ENCODE assay signal across 9 mouse cellular contexts in the genomic region with DNA sequence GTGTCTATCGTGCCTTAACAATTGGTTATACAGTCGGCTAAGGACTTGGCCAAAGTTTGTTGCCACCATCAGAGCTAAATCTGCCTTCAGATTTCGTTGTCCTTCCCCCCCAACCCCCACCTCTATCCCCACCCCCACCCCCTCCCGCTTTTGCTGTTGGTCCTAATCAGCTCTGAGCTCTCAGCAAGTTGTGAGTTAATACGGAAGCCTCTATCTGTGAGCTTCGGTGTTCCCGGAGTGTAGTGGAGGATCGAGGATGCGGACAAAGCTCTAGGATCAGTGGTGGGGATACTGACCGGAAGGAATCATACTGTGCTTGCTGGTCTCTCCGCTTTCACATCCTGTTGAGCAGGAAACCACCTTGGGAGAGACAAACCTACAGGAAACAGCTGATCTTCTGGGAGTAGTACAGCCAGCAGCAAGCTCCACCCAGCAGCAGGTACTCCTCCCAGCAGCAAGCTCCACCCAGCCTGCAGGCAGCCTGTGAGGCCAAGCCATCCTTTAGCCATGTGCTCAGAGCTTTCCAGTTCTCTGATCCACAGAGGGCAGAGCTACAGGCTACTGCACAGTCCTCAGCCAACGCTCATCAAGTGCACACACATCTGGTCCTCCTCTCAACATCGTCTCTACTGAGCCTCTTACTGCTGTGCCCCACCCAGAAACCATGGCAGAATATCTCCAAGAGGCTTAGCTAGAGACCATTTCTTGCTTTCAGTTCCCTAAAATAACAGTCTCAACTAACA. TPM values are rescaled to one million over a fixed set of nuclear protein-coding genes. Genes with fewer than 3 reads are reported as not detected.
DNase-seq lines count a peak whose midpoint lies in the region; ATAC-seq lines count a peak whose summit lies in the region.
"Had no signal": no experiment of that assay in that cellular context is flagged by ENCODE, and none has a peak within 500 bp of the region (broad histone marks: within the 10 kb centered on the region; RNA-seq: fewer than 3 reads in every experiment).

No protein-coding gene starts in this region.

- no peak overlapping the region for H3K4me2 ChIP-seq in limb, embryonic 15.5 days
- H3K4me2 ChIP-seq in hindbrain, embryonic 11.5 days (replicated peaks; ENCODE audit: low read depth, low read length): no peak overlapping the region
- H3K4me2 ChIP-seq: hindbrain, embryonic 15.5 days had no signal

- H3K9ac ChIP-seq in limb, embryonic 15.5 days: no peak overlapping the region
- H3K9ac ChIP-seq in hindbrain, embryonic 11.5 days (ENCODE audit: low read depth, low read length): no peak overlapping the region
- H3K9ac ChIP-seq: hindbrain, embryonic 15.5 days had no signal

- H3K9me3 ChIP-seq in limb, embryonic 15.5 days: no peaks in the 10 kb centered on the region
- no peaks in the 10 kb centered on the region for H3K9me3 ChIP-seq in hindbrain, embryonic 11.5 days (ENCODE audit: control insufficient read depth, low read length)
- H3K9me3 ChIP-seq: hindbrain, embryonic 15.5 days had no signal

- H3K27ac ChIP-seq in limb, embryonic 15.5 days: no peak overlapping the region
- H3K27ac ChIP-seq in hindbrain, embryonic 11.5 days (ENCODE audit: low read depth, low read length): no peak overlapping the region
- H3K27ac ChIP-seq: hindbrain, embryonic 15.5 days had no signal

- H3K4me1 ChIP-seq in limb, embryonic 15.5 days: no peaks in the 10 kb centered on the region
- H3K4me1 ChIP-seq in hindbrain, embryonic 11.5 days (replicated peaks; ENCODE audit: control insufficient read depth, insufficient read depth, low read length): no peaks in the 10 kb centered on the region
- H3K4me1 ChIP-seq: hindbrain, embryonic 15.5 days had no signal

- no peaks in the 10 kb centered on the region for H3K36me3 ChIP-seq in limb, embryonic 15.5 days
- no peaks in the 10 kb centered on the region for H3K36me3 ChIP-seq in hindbrain, embryonic 11.5 days (ENCODE audit: control insufficient read depth, insufficient read depth, low read length)
- H3K36me3 ChIP-seq: hindbrain, embryonic 15.5 days had no signal

- peak; percentile 33 to 37 for DNase-seq in CD8-positive naive resting alpha-beta T cell, adult 2 months (ENCODE audit: low read depth in 2 of 2, low spot score in 2 of 2)
- peak; percentile 39 to 62 for DNase-seq in heart, adult 9 months (ENCODE audit: low spot score in 2 of 2)
- DNase-seq in frontal cortex, postnatal 10 days (ENCODE audit: low spot score in 2 of 2): no peak
- no peak for DNase-seq in left cerebral cortex, postnatal 36 days (ENCODE audit: low spot score in 2 of 2)
- DNase-seq in hindbrain, embryonic 11.5 days (ENCODE audit: low spot score): no peak

- intact Hi-C loops in left cerebral cortex, postnatal 36 days (cut with DNase I): no loop called here

- peak; percentile 95 for ATAC-seq in activated CD4-positive, CD25-positive, alpha-beta regulatory T cell, adult 4 months
- 0 out of 2 replicates have a peak, but pooled peaks have one; percentile 30 for ATAC-seq in limb, embryonic 15.5 days (ENCODE audit: insufficient number of reproducible peaks, low FRiP score, low TSS enrichment, low read depth)
- peak; percentile 94 for ATAC-seq in neutrophil, adult 5-6 weeks (ENCODE audit: extremely low read depth, insufficient number of reproducible peaks, low FRiP score, poor library complexity, severe bottlenecking)
- no peak for ATAC-seq in hindbrain, embryonic 11.5 days (ENCODE audit: low FRiP score)

- H3K27me3 ChIP-seq in limb, embryonic 15.5 days: no peaks in the 10 kb centered on the region
- no peaks in the 10 kb centered on the region for H3K27me3 ChIP-seq in hindbrain, embryonic 11.5 days (ENCODE audit: control insufficient read depth, insufficient read depth, low read length)
- H3K27me3 ChIP-seq: hindbrain, embryonic 15.5 days had no signal

- 59% methylated on average over 13 of the region's 13 CpGs for WGBS in limb, embryonic 15.5 days
- WGBS in hindbrain, embryonic 11.5 days: 73% methylated on average over 13 of the region's 13 CpGs

- no peak overlapping the region for H3K4me3 ChIP-seq in limb, embryonic 15.5 days
- no peak overlapping the region for H3K4me3 ChIP-seq in hindbrain, embryonic 11.5 days (ENCODE audit: low read depth, low read length)
- H3K4me3 ChIP-seq: hindbrain, embryonic 15.5 days had no signal

RNA-seq across cellular contexts. Expression of a gene that starts 28.9 kb away (rescaled TPM):
- polyA plus RNA-seq in activated CD4-positive, CD25-positive, alpha-beta regulatory T cell, adult 4 months (2017; shearing (Covaris generic)): 100 to 1,000 TPM in 1 of 2 experiments, 10 to 100 TPM in 1; 89.9 to 107 TPM
- polyA plus RNA-seq in limb, embryonic 15.5 days (2015; fragmentation: Nextera tagmentation; extraction: Ambion mirVana): 14.5 and 15.2 TPM in 2 replicates
- 69.1 and 98.1 TPM in 2 replicates for total RNA-seq in neutrophil, adult 5-6 weeks (2017)
- total RNA-seq in left cerebral cortex, postnatal 36 days (2021): 1 to 10 TPM; 1.7 to 2.5 TPM
- polyA plus RNA-seq in hindbrain, embryonic 11.5 days (2014; fragmentation: Nextera tagmentation; extraction: Ambion mirVana): 0.82 and 1.1 TPM in 2 replicates

RNA-seq across cellular contexts. Expression of a gene that starts 42.5 kb away (rescaled TPM):
- not detected for polyA plus RNA-seq in activated CD4-positive, CD25-positive, alpha-beta regulatory T cell, adult 4 months (2017; shearing (Covaris generic))
- polyA plus RNA-seq in limb, embryonic 15.5 days (2015; fragmentation: Nextera tagmentation; extraction: Ambion mirVana): not detected in 2 replicates
- not detected in 2 replicates for total RNA-seq in neutrophil, adult 5-6 weeks (2017)
- not detected for total RNA-seq in left cerebral cortex, postnatal 36 days (2021)
- polyA plus RNA-seq in hindbrain, embryonic 11.5 days (2014; fragmentation: Nextera tagmentation; extraction: Ambion mirVana): 0.22 TPM in 1 of 2 replicates, not detected in the other

Comparison
In these comparisons a context has a peak if more than half of its experiments do, and no peak if none do; other contexts are left out.
1. DNase-seq: peak in CD8-positive naive resting alpha-beta T cell, adult 2 months (2 of 2) and heart, adult 9 months (2 of 2); none in frontal cortex, postnatal 10 days (0 of 2), left cerebral cortex, postnatal 36 days (0 of 2) and hindbrain, embryonic 11.5 days (single experiment).